Mouse (Mus musculus): ENCODE measurements around the gene Smim4.

DNA sequence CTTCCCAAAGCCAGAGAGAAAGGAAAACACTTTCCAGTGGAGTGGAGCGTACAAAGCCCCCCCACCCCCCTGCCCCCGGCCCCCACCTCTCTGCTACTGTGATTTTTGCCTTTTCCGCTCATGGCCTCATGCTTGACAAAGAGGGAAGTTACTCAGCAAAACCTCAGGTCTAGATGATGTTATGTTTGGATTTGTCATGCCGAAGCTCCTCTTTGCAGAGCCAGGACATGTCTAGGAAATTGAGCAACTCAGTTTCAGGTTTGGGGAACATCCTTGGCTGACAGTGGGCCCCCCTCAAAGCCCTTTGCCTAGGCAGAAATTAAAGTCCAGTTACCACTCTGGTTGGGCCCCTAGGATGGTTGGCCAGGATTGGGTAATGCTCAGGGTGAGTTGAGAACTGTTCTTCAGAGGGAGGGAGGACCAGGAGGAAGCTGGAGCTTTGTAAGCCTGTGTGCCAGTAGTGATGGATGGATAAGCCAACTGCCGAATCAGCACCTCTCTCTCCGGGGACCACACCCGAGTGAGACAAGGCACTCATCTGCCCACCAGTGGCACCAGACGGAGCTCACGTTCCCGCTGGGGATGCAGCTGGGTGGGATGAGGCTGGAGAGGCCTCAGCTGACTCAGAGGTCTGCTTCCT is 37.4 kb upstream of the Smim4 start:
- TF ChIP-seq CTCF (IDR thresholded peaks at IDR 0.05; ENCODE audit: low read depth) = no peak
- TF ChIP-seq EP300 (IDR thresholded peaks at IDR 0.05; ENCODE audit: low read depth) = no peak

Measured in liver, postnatal 0 days (tissue).